Mouse (Mus musculus) intestine, postnatal 0 days (tissue): ENCODE results near the gene Fam83e. TPM values are rescaled to one million over a fixed set of nuclear protein-coding genes. Genes with fewer than 3 reads are reported as not detected.

Source experiments
- ATAC-seq: fragments of 200-750 bp; cut with Nextera tagmentation; 2 replicates; pipeline ENCODE4 v1.8.0; 2017; ENCODE audit warnings: mild to moderate bottlenecking, moderate TSS enrichment, moderate library complexity
- H3K27ac ChIP-seq: fragments of 300-500 bp; sonication (generic); 2 replicates; pipeline ENCODE4 v1.5.1; 2014; ENCODE audit warnings: mild to moderate bottlenecking, low read depth, low read length, moderate library complexity
- H3K27me3 ChIP-seq: fragments of 300-500 bp; sonication (generic); replicated peaks from 2 replicates; pipeline ENCODE4 v1.6.1; 2014; ENCODE audit warnings: low read length, mixed read lengths; ENCODE audit not compliant: control insufficient read depth, insufficient read depth
- H3K36me3 ChIP-seq: fragments of 300-500 bp; sonication (generic); 2 replicates; pipeline ENCODE4 v1.6.1; 2014; ENCODE audit warnings: mild to moderate bottlenecking, moderate library complexity; ENCODE audit not compliant: control insufficient read depth, insufficient read depth
- H3K4me1 ChIP-seq: fragments of 300-500 bp; sonication (generic); replicated peaks from 2 replicates; pipeline ENCODE4 v1.6.1; 2014; ENCODE audit warnings: antibody characterized with exemption, low read length, mixed read lengths; ENCODE audit not compliant: control insufficient read depth, insufficient read depth
- H3K4me2 ChIP-seq: fragments of 300-500 bp; sonication (generic); replicated peaks from 2 replicates; pipeline ENCODE4 v1.6.1; 2014; ENCODE audit warnings: low read depth, mild to moderate bottlenecking, moderate library complexity
- H3K4me3 ChIP-seq: fragments of 300-500 bp; sonication (generic); 2 replicates; pipeline ENCODE4 v1.5.1; 2014; ENCODE audit warnings: low read depth, low read length
- H3K9ac ChIP-seq: fragments of 300-500 bp; sonication (generic); 2 replicates; pipeline ENCODE4 v1.6.1; 2014; ENCODE audit warnings: mild to moderate bottlenecking, low read depth, low read length
- H3K9me3 ChIP-seq: fragments of 300-500 bp; sonication (generic); 2 replicates; pipeline ENCODE4 v1.6.1; 2016; ENCODE audit warnings: mixed run types; ENCODE audit not compliant: control insufficient read depth
- CTCF ChIP-seq: sonication (generic); IDR thresholded peaks from 2 replicates; pipeline ENCODE4 v1.5.1; 2016; ENCODE audit warnings: low read depth, mild to moderate bottlenecking, control low read depth, antibody characterized with exemption, moderate library complexity
- WGBS: fragments of 180-500 bp; shearing (Covaris S2); extraction: QIAGEN DNeasy Blood & Tissue Kit; methylation state at CpG from one replicate; pipeline ENCODE4 v1.1.7; 2014; 5-methylcytosine and 5-hydroxymethylcytosine counted together
- polyA plus RNA-seq: library from polyadenylated mRNA; unstranded; fragments of >200 nt; fragmentation: Nextera tagmentation; extraction: Ambion mirVana; gene quantifications from 2 replicates; pipeline ENCODE4 v1.2.1, GENCODE M21; 2015

Gene Fam83e
- polyA plus RNA-seq, 1 experiment from 2014 or later: 16.7 TPM

DNA sequence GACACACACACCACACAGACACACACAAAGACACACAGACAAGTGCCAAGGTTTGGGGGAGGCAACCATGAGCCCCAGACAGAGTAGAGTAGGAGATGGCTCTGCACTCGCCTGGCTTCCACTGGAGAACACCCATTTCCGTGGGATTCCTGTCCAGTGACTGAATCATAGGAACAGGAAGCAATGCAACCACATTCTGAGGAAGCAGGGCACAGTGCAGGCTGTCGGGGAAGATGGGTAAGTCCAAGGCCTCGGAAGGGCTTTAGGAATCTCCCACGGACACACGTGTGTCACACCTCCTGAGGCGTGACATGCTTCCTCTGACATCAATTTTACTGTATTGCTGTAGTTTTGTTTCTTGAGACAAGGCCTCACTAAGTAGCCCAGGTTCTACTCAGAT is 27.1 kb downstream of the Fam83e start:
- ATAC-seq: no peak
- no peak overlapping the region for H3K27ac ChIP-seq
- H3K9me3 ChIP-seq: no peaks in the 10 kb centered on the region
- H3K27me3 ChIP-seq: no peaks in the 10 kb centered on the region
- no peak overlapping the region for H3K9ac ChIP-seq
- H3K4me2 ChIP-seq: no peak overlapping the region
- no peaks in the 10 kb centered on the region for H3K4me1 ChIP-seq
- WGBS: 73% methylated on average over 7 of the region's 7 CpGs
- TF ChIP-seq CTCF: no peak
- H3K36me3 ChIP-seq: no peaks in the 10 kb centered on the region
- no peak overlapping the region for H3K4me3 ChIP-seq

DNA sequence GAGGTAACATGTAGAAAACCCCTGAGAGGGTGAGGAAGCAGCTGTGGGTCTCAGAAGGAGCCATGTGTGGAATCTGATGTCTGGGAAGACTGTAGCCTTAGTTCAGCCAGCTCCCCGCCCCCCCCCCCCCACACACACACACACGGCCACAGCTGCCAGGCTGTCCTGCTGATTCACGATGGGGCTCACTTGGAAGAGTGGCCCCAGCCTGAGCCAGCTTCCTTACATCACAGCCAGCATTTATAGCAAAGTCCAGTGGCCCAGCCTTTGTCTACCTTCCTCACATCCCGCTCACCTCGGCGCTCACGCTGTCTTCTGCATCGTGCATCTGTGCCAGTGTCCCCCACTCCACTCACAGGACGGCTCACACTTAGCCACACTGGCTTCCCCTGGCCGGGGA is 28.4 kb downstream of the Fam83e start:
- Histone ChIP-seq H3K4me2 (0 out of 2 replicates have a peak overlapping the region, but pooled peaks have one; percentile 2), H3K27me3 (no peaks in the 10 kb centered on the region), H3K27ac (peak overlapping the region; percentile 60), H3K9ac (no peak overlapping the region), H3K4me1 (no peaks in the 10 kb centered on the region), H3K36me3 (no peaks in the 10 kb centered on the region), H3K9me3 (no peaks in the 10 kb centered on the region), H3K4me3 (no peak overlapping the region)
- WGBS: 37% methylated on average over 10 of the region's 10 CpGs
- no peak for TF ChIP-seq CTCF
- ATAC-seq: peak; percentile 58

DNA sequence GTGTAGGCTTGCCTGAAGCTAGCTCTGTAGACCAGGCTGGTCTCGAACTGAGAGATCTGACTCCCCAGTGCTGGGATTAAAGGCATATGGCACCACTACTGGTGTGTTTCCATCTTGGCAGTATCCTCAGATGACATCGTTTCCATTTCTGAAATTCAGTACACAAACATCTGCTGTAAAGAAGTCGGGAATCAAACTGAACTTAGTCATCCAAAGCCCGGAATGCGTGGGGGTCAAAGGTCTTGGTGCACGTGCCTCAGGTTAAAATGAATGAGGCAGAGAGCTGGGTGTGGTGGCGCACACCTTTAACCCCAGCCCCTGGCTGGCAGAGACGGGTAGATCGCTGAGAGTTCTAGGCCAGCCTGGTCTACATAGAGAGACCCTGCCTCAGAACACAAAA is 29.1 kb downstream of the Fam83e start:
- TF ChIP-seq CTCF: no peak
- H3K4me2 ChIP-seq: no peak overlapping the region
- 31% methylated on average over 9 of the region's 9 CpGs for WGBS
- peak overlapping the region; percentile 60 for H3K27ac ChIP-seq
- H3K4me3 ChIP-seq: no peak overlapping the region
- H3K36me3 ChIP-seq: no peaks in the 10 kb centered on the region
- no peaks in the 10 kb centered on the region for H3K4me1 ChIP-seq
- ATAC-seq: peak; percentile 44; the same call in 1 of the 2 replicates
- no peak overlapping the region for H3K9ac ChIP-seq
- H3K27me3 ChIP-seq: no peaks in the 10 kb centered on the region
- H3K9me3 ChIP-seq: no peaks in the 10 kb centered on the region

DNA sequence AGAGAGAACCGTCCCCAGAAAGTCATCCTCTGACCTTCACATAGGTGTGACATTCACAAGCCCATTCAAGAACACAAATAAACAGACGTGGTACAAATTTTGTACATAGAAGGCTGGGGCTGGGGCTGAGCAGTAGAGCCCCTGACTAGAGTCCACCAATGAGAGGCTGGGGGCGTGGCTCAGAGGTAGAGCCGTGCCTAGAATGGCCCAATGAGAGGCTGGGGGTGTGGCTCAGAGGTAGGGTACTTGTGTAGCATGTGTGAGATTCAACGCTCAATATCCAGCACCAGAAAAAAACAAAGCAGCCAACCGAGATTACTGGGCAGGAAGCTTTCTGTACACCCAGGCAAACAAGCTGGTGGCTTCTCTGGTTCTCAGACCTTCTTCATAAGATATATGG is 34.7 kb downstream of the Fam83e start:
- no peak overlapping the region for H3K4me3 ChIP-seq
- TF ChIP-seq CTCF: no peak
- H3K27ac ChIP-seq: no peak overlapping the region
- no peaks in the 10 kb centered on the region for H3K36me3 ChIP-seq
- H3K9ac ChIP-seq: no peak overlapping the region
- no peaks in the 10 kb centered on the region for H3K9me3 ChIP-seq
- WGBS: 57% methylated on average over 6 of the region's 6 CpGs
- H3K27me3 ChIP-seq: no peaks in the 10 kb centered on the region; the same call in 1 of the 2 replicates
- ATAC-seq: no peak
- H3K4me1 ChIP-seq: peaks cover 4% of the 10 kb centered on the region
- H3K4me2 ChIP-seq: no peak overlapping the region

DNA sequence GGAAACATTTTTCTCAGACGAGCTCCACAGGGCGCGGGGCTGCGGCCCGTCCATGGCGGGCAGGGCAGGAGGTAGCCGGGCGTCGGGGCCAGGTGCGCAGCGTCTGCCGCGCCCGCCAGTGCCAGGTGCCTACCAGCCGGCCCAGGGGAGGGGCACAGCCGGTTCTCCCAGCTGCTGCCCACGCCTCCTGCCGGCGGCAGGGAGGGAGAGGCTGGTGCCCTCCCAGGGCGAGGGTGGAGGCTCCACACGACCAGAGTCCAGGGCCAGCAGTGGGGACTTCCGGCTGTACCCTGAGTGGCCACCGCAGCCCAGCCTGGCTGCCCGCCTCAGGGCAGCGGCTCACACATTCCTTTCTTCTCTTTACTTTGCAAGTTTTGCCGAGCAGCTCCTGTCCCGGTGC is 38.4 kb downstream of the Fam83e start:
- H3K4me3 ChIP-seq: peak overlapping the region; percentile 25
- TF ChIP-seq CTCF: peak; percentile 74
- H3K9ac ChIP-seq: peak overlapping the region; percentile 37; the same call in 1 of the 2 replicates
- peak overlapping the region; percentile 59 for H3K4me2 ChIP-seq
- H3K27ac ChIP-seq: peak overlapping the region; percentile 41; the same call in 1 of the 2 replicates
- WGBS: 6% methylated on average over 24 of the region's 27 CpGs
- H3K4me1 ChIP-seq: peaks cover 4% of the 10 kb centered on the region
- ATAC-seq: peak; percentile 91
- no peaks in the 10 kb centered on the region; the same call in 1 of the 2 replicates for H3K27me3 ChIP-seq
- H3K9me3 ChIP-seq: no peaks in the 10 kb centered on the region
- no peaks in the 10 kb centered on the region for H3K36me3 ChIP-seq

DNA sequence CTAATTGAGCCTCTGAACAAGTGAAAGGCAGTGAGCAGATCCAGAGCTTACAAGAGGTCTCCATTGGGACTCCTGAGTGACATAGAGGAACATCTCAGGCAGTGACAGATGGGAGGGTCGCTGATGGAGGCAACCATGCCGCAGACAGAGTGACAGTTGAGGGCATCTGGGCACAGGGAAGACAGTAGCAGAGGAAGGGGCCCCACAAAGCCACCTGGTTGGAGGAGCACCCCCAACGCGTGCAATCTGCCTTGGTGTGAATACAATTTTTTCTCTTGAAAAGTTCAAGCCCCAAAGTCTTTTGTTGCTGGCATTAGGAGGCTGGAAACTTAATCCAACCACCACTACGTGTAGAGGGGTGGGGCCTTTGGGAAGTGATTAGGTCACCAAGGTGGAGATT is 39.1 kb downstream of the Fam83e start:
- Histone ChIP-seq H3K9ac (no peak overlapping the region), H3K27ac (no peak overlapping the region), H3K4me1 (peaks cover 4% of the 10 kb centered on the region), H3K27me3 (no peaks in the 10 kb centered on the region; the same call in 1 of the 2 replicates), H3K36me3 (no peaks in the 10 kb centered on the region), H3K4me2 (no peak overlapping the region), H3K9me3 (no peaks in the 10 kb centered on the region), H3K4me3 (no peak overlapping the region)
- no peak for TF ChIP-seq CTCF
- WGBS: 64% methylated on average over 5 of the region's 5 CpGs
- no peak for ATAC-seq

DNA sequence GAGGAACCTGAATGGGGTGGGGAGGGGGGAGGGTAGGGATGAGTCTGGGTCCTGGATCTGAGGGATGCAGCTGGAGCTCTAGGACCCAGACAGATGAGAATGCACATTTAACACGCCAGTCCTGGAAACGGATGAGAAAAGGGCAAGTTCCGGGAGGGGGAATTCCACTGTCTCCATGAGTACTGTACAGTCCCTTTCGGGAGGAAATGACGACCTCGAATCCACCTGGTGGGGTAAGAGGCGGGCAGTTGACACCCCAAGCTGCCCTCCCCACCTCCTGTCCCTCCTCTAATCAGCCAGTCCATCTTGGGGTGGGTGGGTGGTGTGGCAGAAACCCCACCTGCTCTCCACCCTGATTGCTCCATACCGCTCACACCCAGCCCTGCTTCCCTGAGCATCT is 45.0 kb downstream of the Fam83e start:
- Histone ChIP-seq H3K4me1 (no peaks in the 10 kb centered on the region), H3K4me2 (no peak overlapping the region), H3K4me3 (no peak overlapping the region), H3K27ac (no peak overlapping the region), H3K36me3 (no peaks in the 10 kb centered on the region), H3K9ac (no peak overlapping the region), H3K27me3 (no peaks in the 10 kb centered on the region), H3K9me3 (no peaks in the 10 kb centered on the region)
- no peak for TF ChIP-seq CTCF
- 52% methylated on average over 8 of the region's 8 CpGs for WGBS
- ATAC-seq: no peak
